Mouse (Mus musculus) ovary, postnatal 36 days (tissue): ENCODE results near the gene Itih2.

Experiments used
- DNase-seq: peaks from one replicate; pipeline ENCODE4 v3.0.0; 2022; ENCODE audit warnings: low spot score, mixed read lengths

The Itih2 gene

GRCm38 (mm10) chr2:10108535-10109189, 22.5 kb downstream of the Itih2 start:
- no peak for DNase-seq

GRCm38 (mm10) chr2:10101180-10101579, 30.0 kb downstream of the Itih2 start:
- peak; percentile 41 for DNase-seq

GRCm38 (mm10) chr2:10100471-10100870, 30.7 kb downstream of the Itih2 start:
- DNase-seq, result no peak

GRCm38 (mm10) chr2:10098598-10099215, 32.5 kb downstream of the Itih2 start:
- DNase-seq, result peak; percentile 24

- DNase-seq, result no peak
These were observed 36.7 kb downstream of the Itih2 start for GRCm38 (mm10) chr2:10094327-10095100.

- no peak for DNase-seq
These were observed 43.8 kb downstream of the Itih2 start for GRCm38 (mm10) chr2:10087256-10087850.

- no peak for DNase-seq
These were observed 48.5 kb downstream of the Itih2 start for GRCm38 (mm10) chr2:10082737-10083136.

GRCm38 (mm10) chr2:10081453-10082080, 49.6 kb downstream of the Itih2 start:
- no peak for DNase-seq

GRCm38 (mm10) chr2:10080310-10081010, 50.7 kb downstream of the Itih2 start, which contains the start of the genes Atp5c1 and Kin:
Atp5c1 (minus strand) TSS chr2:10080510.
Kin (plus strand) TSS chr2:10080593.
- peak; percentile 96 for DNase-seq

GRCm38 (mm10) chr2:10079745-10080309, 51.4 kb downstream of the Itih2 start:
- no peak for DNase-seq

GRCm38 (mm10) chr2:10076675-10077074, 54.5 kb downstream of the Itih2 start:
- DNase-seq, result no peak

- DNase-seq, result no peak
These were observed 56.7 kb downstream of the Itih2 start for GRCm38 (mm10) chr2:10074470-10074869.

- no peak for DNase-seq
These were observed 59.4 kb downstream of the Itih2 start for GRCm38 (mm10) chr2:10071751-10072150.

- DNase-seq, result no peak
These were observed 72.4 kb downstream of the Itih2 start for GRCm38 (mm10) chr2:10058836-10059235.

- no peak for DNase-seq
These were observed 79.2 kb downstream of the Itih2 start for GRCm38 (mm10) chr2:10051996-10052395.

- DNase-seq, result no peak
These were observed 80.3 kb downstream of the Itih2 start for GRCm38 (mm10) chr2:10050878-10051277.

- DNase-seq, result no peak
These were observed 81.7 kb downstream of the Itih2 start for GRCm38 (mm10) chr2:10049456-10049855.

- DNase-seq, result peak; percentile 92
These were observed 82.7 kb downstream of the Itih2 start, which contains the start of gene Taf3 for GRCm38 (mm10) chr2:10048461-10048860. Taf3 (minus strand) TSS chr2:10048596.

- DNase-seq, result peak; percentile 23
These were observed 83.3 kb downstream of the Itih2 start for GRCm38 (mm10) chr2:10047758-10048436.
